Mouse (Mus musculus) kidney, embryonic 14.5 days (tissue): ENCODE data around the gene Galnt18. TPM values are rescaled to one million over a fixed set of nuclear protein-coding genes. Genes with fewer than 3 reads are reported as not detected.

Experiments used
- ATAC-seq: fragments of 200-750 bp; cut with Nextera tagmentation; 2 replicates; pipeline ENCODE4 v1.8.0; 2017; ENCODE audit warnings: moderate number of reproducible peaks, mild to moderate bottlenecking, moderate TSS enrichment, moderate library complexity; ENCODE audit not compliant: low FRiP score, low TSS enrichment
- H3K27ac ChIP-seq: fragments of 300-500 bp; sonication (generic); 2 replicates; pipeline ENCODE4 v1.5.1; 2014; ENCODE audit warnings: low read depth, mild to moderate bottlenecking, low read length, moderate library complexity, mixed read lengths
- H3K27me3 ChIP-seq: fragments of 300-500 bp; sonication (generic); 2 replicates; pipeline ENCODE4 v1.6.1; 2014; ENCODE audit warnings: mild to moderate bottlenecking, low read length; ENCODE audit not compliant: control insufficient read depth, insufficient read depth
- H3K36me3 ChIP-seq: fragments of 300-500 bp; sonication (generic); 2 replicates; pipeline ENCODE4 v1.6.1; 2014; ENCODE audit warnings: low read length, mixed read lengths; ENCODE audit not compliant: control insufficient read depth, insufficient read depth
- H3K4me1 ChIP-seq: fragments of 300-500 bp; sonication (generic); 2 replicates; pipeline ENCODE4 v1.6.1; 2014; ENCODE audit warnings: low read length, mixed read lengths; ENCODE audit not compliant: control insufficient read depth, insufficient read depth
- H3K4me2 ChIP-seq: fragments of 300-500 bp; sonication (generic); replicated peaks from 2 replicates; pipeline ENCODE4 v1.6.1; 2014; ENCODE audit warnings: low read depth, mild to moderate bottlenecking, low read length
- H3K4me3 ChIP-seq: fragments of 300-500 bp; sonication (generic); 2 replicates; pipeline ENCODE4 v1.5.1; 2014; ENCODE audit warnings: mild to moderate bottlenecking, low read length
- H3K9ac ChIP-seq: fragments of 300-500 bp; sonication (generic); 2 replicates; pipeline ENCODE4 v1.6.1; 2014; ENCODE audit warnings: low read depth, mild to moderate bottlenecking, low read length, moderate library complexity
- H3K9me3 ChIP-seq: fragments of 300-500 bp; sonication (generic); 2 replicates; pipeline ENCODE4 v1.6.1; 2016; ENCODE audit warnings: low read length; ENCODE audit not compliant: control insufficient read depth
- WGBS: fragments of 180-500 bp; shearing (Covaris S2); extraction: QIAGEN DNeasy Blood & Tissue Kit; methylation state at CpG from one replicate; pipeline ENCODE4 v1.1.7; 2014; 5-methylcytosine and 5-hydroxymethylcytosine counted together
- polyA plus RNA-seq: library from polyadenylated mRNA; unstranded; fragments of >200 nt; fragmentation: Nextera tagmentation; extraction: Ambion mirVana; gene quantifications from 2 replicates; pipeline ENCODE4 v1.2.1, GENCODE M21; 2014

Galnt18 gene
- polyA plus RNA-seq, 1 experiment from 2014 or later = 17.8 TPM

DNA sequence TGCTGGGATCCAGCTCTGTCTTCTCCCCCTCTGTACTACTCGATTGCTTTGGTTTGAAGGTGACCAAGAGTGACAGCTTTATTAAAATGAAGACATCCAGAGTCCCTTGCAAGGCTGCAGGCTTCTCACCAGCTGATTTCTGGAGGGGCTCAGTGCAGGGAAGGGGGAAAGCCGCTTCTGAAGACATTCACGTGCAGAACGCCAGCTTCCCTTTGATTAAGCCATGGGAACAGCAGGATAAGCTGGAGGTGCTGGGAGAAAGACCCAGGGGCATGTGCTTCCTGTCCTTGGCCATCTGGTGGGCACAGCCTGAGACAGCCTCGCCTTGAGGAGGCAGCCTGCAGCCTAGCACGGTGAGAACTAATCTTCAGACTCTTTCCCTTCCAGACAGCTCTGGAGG lies 17.0 kb downstream of the Galnt18 start:
- Histone ChIP-seq H3K27me3 (no peaks in the 10 kb centered on the region), H3K4me2 (no peak overlapping the region), H3K4me3 (no peak overlapping the region), H3K9ac (no peak overlapping the region), H3K27ac (no peak overlapping the region), H3K36me3 (no peaks in the 10 kb centered on the region), H3K4me1 (no peaks in the 10 kb centered on the region), H3K9me3 (no peaks in the 10 kb centered on the region)
- ATAC-seq = no peak
- 38% methylated on average over 6 of the region's 6 CpGs for WGBS

DNA sequence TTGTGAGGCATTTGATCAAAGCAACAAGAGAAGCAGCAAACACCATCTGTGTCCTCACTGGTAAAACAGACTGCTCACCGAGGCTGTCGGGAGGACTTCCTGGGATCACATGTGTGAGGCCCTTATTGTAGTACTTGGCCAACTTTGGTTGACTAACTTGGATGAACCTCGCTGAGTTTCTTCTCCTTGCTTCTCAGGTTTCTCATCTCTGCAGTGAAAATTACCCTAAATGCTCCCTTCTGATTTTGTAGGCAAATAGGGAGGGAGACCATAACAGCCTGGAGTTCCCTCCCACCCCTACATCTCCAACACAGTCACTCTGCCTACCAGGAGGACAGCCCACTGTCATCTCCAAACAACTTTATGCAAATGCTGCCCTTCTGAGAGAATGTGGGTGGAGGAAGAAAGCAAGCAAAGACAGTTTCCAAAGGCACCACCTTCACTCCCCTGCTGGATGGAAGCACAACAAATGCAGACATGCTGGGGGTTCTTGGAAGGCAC lies 31.2 kb downstream of the Galnt18 start:
- Histone ChIP-seq H3K4me1 (no peaks in the 10 kb centered on the region), H3K4me3 (no peak overlapping the region), H3K9me3 (no peaks in the 10 kb centered on the region), H3K4me2 (no peak overlapping the region), H3K27ac (no peak overlapping the region), H3K9ac (no peak overlapping the region), H3K36me3 (no peaks in the 10 kb centered on the region), H3K27me3 (no peaks in the 10 kb centered on the region)
- ATAC-seq = no peak
- WGBS = 59% methylated on average over 3 of the region's 3 CpGs

- no peaks in the 10 kb centered on the region for H3K36me3 ChIP-seq
- ATAC-seq = no peak
- no peaks in the 10 kb centered on the region for H3K27me3 ChIP-seq
- no peak overlapping the region for H3K9ac ChIP-seq
- 0 out of 2 replicates have a peak, but pooled peaks cover 6% of the 10 kb centered on the region for H3K4me1 ChIP-seq
- H3K4me3 ChIP-seq = no peak overlapping the region
- H3K4me2 ChIP-seq = no peak overlapping the region
- H3K9me3 ChIP-seq = no peaks in the 10 kb centered on the region
- no peak overlapping the region for H3K27ac ChIP-seq
These were observed 35.0 kb downstream of the Galnt18 start for GRCm38 (mm10) chr7:111744770-111745169.

GRCm38 (mm10) chr7:111741595-111741994 lies 38.2 kb downstream of the Galnt18 start:
- peaks cover 24% of the 10 kb centered on the region for H3K4me1 ChIP-seq

GRCm38 (mm10) chr7:111740091-111740490 lies 39.7 kb downstream of the Galnt18 start:
- no peak overlapping the region for H3K4me3 ChIP-seq
- H3K27ac ChIP-seq = no peak overlapping the region
- H3K9me3 ChIP-seq = no peaks in the 10 kb centered on the region
- no peak for ATAC-seq
- no peaks in the 10 kb centered on the region for H3K36me3 ChIP-seq
- no peak overlapping the region for H3K9ac ChIP-seq
- H3K27me3 ChIP-seq = no peaks in the 10 kb centered on the region
- WGBS = 69% methylated on average over 6 of the region's 6 CpGs
- H3K4me1 ChIP-seq = peaks cover 24% of the 10 kb centered on the region
- no peak overlapping the region for H3K4me2 ChIP-seq

More at GRCm38 (mm10) chr7:111741595-111741994, 38.2 kb downstream of the Galnt18 start:
- no peaks in the 10 kb centered on the region for H3K9me3 ChIP-seq
- H3K36me3 ChIP-seq = no peaks in the 10 kb centered on the region
- ATAC-seq = no peak
- no peaks in the 10 kb centered on the region for H3K27me3 ChIP-seq
- no peak overlapping the region for H3K9ac ChIP-seq
- H3K4me2 ChIP-seq = no peak overlapping the region
- WGBS = 29% methylated on average over 2 of the region's 2 CpGs
- H3K27ac ChIP-seq = no peak overlapping the region
- H3K4me3 ChIP-seq = no peak overlapping the region

GRCm38 (mm10) chr7:111739371-111739765 lies 40.4 kb downstream of the Galnt18 start:
- no peak overlapping the region for H3K27ac ChIP-seq

GRCm38 (mm10) chr7:111738456-111739370 lies 41.1 kb downstream of the Galnt18 start:
- Histone ChIP-seq H3K27me3 (no peaks in the 10 kb centered on the region), H3K9ac (no peak overlapping the region), H3K4me3 (no peak overlapping the region), H3K27ac (no peak overlapping the region), H3K9me3 (no peaks in the 10 kb centered on the region), H3K4me1 (peaks cover 24% of the 10 kb centered on the region), H3K4me2 (no peak overlapping the region), H3K36me3 (no peaks in the 10 kb centered on the region)
- 0 out of 2 replicates have a peak, but pooled peaks have one; percentile 28 for ATAC-seq
- 36% methylated on average over 10 of the region's 10 CpGs for WGBS

More at GRCm38 (mm10) chr7:111739371-111739765, 40.4 kb downstream of the Galnt18 start:
- WGBS = 53% methylated on average over 5 of the region's 5 CpGs
- no peak overlapping the region for H3K9ac ChIP-seq
- H3K9me3 ChIP-seq = no peaks in the 10 kb centered on the region
- no peak overlapping the region for H3K4me2 ChIP-seq
- no peaks in the 10 kb centered on the region for H3K36me3 ChIP-seq
- ATAC-seq = no peak
- H3K4me1 ChIP-seq = peaks cover 24% of the 10 kb centered on the region
- no peak overlapping the region for H3K4me3 ChIP-seq
- H3K27me3 ChIP-seq = no peaks in the 10 kb centered on the region

- 68% methylated on average over 7 of the region's 7 CpGs for WGBS
- no peaks in the 10 kb centered on the region for H3K36me3 ChIP-seq
- no peak overlapping the region for H3K27ac ChIP-seq
- no peak for ATAC-seq
- no peak overlapping the region for H3K4me2 ChIP-seq
- H3K9me3 ChIP-seq = no peaks in the 10 kb centered on the region
- H3K4me3 ChIP-seq = no peak overlapping the region
- no peaks in the 10 kb centered on the region for H3K27me3 ChIP-seq
- H3K9ac ChIP-seq = no peak overlapping the region
- peaks cover 24% of the 10 kb centered on the region for H3K4me1 ChIP-seq
These were observed 42.4 kb downstream of the Galnt18 start for GRCm38 (mm10) chr7:111737426-111737825.

- H3K27ac ChIP-seq = no peak overlapping the region
- WGBS = 74% methylated on average over 3 of the region's 3 CpGs
- ATAC-seq = no peak
- no peaks in the 10 kb centered on the region for H3K27me3 ChIP-seq
- H3K4me1 ChIP-seq = peaks cover 22% of the 10 kb centered on the region
- H3K36me3 ChIP-seq = no peaks in the 10 kb centered on the region
- no peak overlapping the region for H3K9ac ChIP-seq
- no peaks in the 10 kb centered on the region for H3K9me3 ChIP-seq
- no peak overlapping the region for H3K4me2 ChIP-seq
- H3K4me3 ChIP-seq = no peak overlapping the region
These were observed 43.4 kb downstream of the Galnt18 start for GRCm38 (mm10) chr7:111736365-111736764.
